Mouse (Mus musculus) intestine, embryonic 15.5 days (tissue): Measurements from ENCODE around the gene Spg7. TPM values are rescaled to one million over a fixed set of nuclear protein-coding genes. Genes with fewer than 3 reads are reported as not detected.

Source experiments
- ATAC-seq: fragments of 200-750 bp; cut with Nextera tagmentation; 2 replicates; pipeline ENCODE4 v1.8.0; 2017; ENCODE audit warnings: moderate TSS enrichment, moderate library complexity
- H3K27ac ChIP-seq: fragments of 300-500 bp; sonication (generic); 2 replicates; pipeline ENCODE4 v1.5.1; 2015; ENCODE audit warnings: mild to moderate bottlenecking, inconsistent platforms
- H3K27me3 ChIP-seq: fragments of 300-500 bp; sonication (generic); replicated peaks from 2 replicates; pipeline ENCODE4 v1.6.1; 2015; ENCODE audit warnings: inconsistent platforms
- H3K36me3 ChIP-seq: fragments of 300-500 bp; sonication (generic); 2 replicates; pipeline ENCODE4 v1.6.1; 2015; ENCODE audit warnings: inconsistent platforms
- H3K4me1 ChIP-seq: fragments of 300-500 bp; sonication (generic); replicated peaks from 2 replicates; pipeline ENCODE4 v1.6.1; 2015; ENCODE audit warnings: inconsistent platforms
- H3K4me2 ChIP-seq: fragments of 300-500 bp; sonication (generic); replicated peaks from 2 replicates; pipeline ENCODE4 v1.6.1; 2015; ENCODE audit warnings: mild to moderate bottlenecking, inconsistent platforms
- H3K4me3 ChIP-seq: fragments of 300-500 bp; sonication (generic); replicated peaks from 2 replicates; pipeline ENCODE4 v1.5.1; 2015; ENCODE audit warnings: inconsistent platforms
- H3K9ac ChIP-seq: fragments of 300-500 bp; sonication (generic); 2 replicates; pipeline ENCODE4 v1.6.1; 2015; ENCODE audit warnings: inconsistent platforms
- H3K9me3 ChIP-seq: fragments of 300-500 bp; sonication (generic); 2 replicates; pipeline ENCODE4 v1.6.1; 2016; ENCODE audit warnings: inconsistent platforms
- WGBS: fragments of 180-500 bp; shearing (Covaris S2); methylation state at CpG from one replicate; pipeline ENCODE4 v1.1.7; 2015; 5-methylcytosine and 5-hydroxymethylcytosine counted together
- polyA plus RNA-seq: library from polyadenylated mRNA; unstranded; fragments of >200 nt; fragmentation: Nextera tagmentation; extraction: Ambion mirVana; gene quantifications from 2 replicates; pipeline ENCODE4 v1.2.1, GENCODE M21; 2015

Spg7 gene
- polyA plus RNA-seq, 1 experiment from 2014 or later, result 52.5 TPM

DNA sequence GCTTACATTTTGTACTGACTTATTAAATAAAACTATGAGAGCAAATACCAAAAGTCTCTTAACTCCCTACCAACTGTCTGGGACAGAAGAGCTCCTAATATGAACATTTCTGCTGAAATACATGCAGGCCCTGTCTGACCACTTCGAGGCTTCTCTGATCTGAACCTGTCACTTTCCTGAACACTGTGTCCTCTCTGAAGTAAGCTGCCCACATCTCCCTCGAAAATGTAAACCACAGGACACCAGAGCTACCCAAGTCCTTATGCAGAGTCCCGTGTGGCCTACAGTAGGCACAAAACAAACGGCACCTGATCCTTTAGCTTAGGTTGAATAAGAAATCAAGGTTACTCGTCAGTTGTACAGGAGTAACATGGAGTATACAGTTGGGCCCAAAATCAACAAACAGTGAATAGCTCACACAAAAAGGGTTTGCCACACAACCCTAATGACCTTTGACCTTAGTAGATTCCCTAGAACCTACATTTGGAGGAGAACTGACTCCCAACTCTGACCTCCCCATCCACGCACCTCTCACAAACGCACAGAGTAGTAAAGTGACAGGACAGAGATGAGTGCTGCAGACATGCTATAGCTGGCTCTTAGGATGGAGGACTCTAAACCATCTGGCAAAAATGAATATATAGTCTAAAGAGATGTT lies 31.3 kb upstream of the Spg7 start:
- no peak overlapping the region for H3K4me3 ChIP-seq
- no peaks in the 10 kb centered on the region for H3K27me3 ChIP-seq
- WGBS, result 77% methylated on average over 7 of the region's 7 CpGs
- no peak overlapping the region for H3K9ac ChIP-seq
- peaks cover 22% of the 10 kb centered on the region; the same call in 1 of the 2 replicates for H3K4me1 ChIP-seq
- H3K9me3 ChIP-seq, result no peaks in the 10 kb centered on the region
- no peak for ATAC-seq
- H3K4me2 ChIP-seq, result no peak overlapping the region
- no peaks in the 10 kb centered on the region for H3K36me3 ChIP-seq
- H3K27ac ChIP-seq, result no peak overlapping the region

DNA sequence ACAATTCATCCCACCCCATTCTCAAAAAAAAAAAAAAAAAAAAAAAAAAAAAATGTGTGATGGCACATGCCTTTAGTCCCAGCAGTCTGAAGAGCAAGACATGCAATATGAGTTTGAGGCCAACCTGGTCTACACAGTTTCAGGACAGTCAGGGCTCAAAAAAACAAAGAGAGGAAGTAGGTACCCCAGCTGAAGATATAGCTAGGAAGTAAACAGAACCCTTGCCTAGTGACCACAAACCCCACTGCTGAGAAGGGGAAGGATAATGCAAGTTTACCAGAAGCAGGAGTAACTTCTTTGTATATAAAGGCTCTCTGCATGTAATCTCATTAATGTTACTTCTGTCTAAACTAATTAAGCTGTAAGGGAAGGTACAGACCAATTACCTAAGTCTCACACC lies 30.0 kb upstream of the Spg7 start:
- H3K4me2 ChIP-seq, result no peak overlapping the region
- no peak overlapping the region for H3K4me3 ChIP-seq
- no peaks in the 10 kb centered on the region for H3K27me3 ChIP-seq
- peaks cover 21% of the 10 kb centered on the region; the same call in 1 of the 2 replicates for H3K4me1 ChIP-seq
- no peaks in the 10 kb centered on the region for H3K9me3 ChIP-seq
- H3K27ac ChIP-seq, result no peak overlapping the region
- no peak overlapping the region for H3K9ac ChIP-seq
- no peak for ATAC-seq
- no peaks in the 10 kb centered on the region for H3K36me3 ChIP-seq

DNA sequence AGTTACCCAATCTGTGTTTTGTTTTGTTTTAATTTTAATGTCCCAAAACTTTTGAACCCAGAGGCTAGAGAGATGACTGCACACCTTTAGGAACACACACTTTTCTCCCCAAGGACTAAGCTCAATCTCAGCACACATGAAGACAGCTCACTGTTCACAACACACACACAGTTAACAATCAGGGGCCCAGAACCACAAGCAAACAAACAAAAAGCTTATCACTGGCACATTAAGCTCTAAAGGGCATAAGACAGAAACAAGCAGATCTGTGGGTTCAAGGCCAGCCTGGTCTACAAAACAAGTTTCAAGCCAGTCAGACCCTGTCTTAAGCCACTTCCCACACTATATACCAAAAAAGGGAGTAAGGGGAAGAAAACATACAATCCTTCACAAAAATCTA lies 29.3 kb upstream of the Spg7 start:
- Histone ChIP-seq H3K4me2 (no peak overlapping the region), H3K4me3 (no peak overlapping the region), H3K27me3 (no peaks in the 10 kb centered on the region), H3K4me1 (peaks cover 21% of the 10 kb centered on the region; the same call in 1 of the 2 replicates), H3K9me3 (no peaks in the 10 kb centered on the region), H3K9ac (no peak overlapping the region), H3K36me3 (no peaks in the 10 kb centered on the region), H3K27ac (no peak overlapping the region)
- ATAC-seq, result no peak

DNA sequence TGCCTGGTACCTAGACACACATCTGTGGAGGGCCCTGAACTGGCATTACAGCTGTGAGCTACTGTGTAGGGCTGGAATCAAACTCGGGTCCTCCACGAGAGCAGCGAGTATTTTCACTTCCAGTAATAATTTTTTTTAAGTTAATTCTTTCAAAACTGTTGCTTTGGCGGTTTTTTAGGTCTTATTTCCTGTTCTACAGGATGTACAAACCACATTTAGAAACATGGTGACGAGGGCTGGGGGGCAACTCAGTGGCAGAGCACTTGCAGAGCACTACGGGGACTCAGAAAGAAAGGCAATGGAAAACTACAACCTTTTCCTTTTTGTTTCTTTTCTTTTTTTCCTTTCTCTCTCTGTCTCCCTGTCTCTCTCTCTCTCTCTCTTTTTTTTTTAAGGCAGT lies 28.6 kb upstream of the Spg7 start:
- Histone ChIP-seq H3K36me3 (no peaks in the 10 kb centered on the region), H3K9ac (no peak overlapping the region), H3K27me3 (no peaks in the 10 kb centered on the region), H3K27ac (no peak overlapping the region), H3K4me1 (peaks cover 21% of the 10 kb centered on the region), H3K9me3 (no peaks in the 10 kb centered on the region), H3K4me2 (no peak overlapping the region), H3K4me3 (no peak overlapping the region)
- WGBS, result 74% methylated on average over 6 of the region's 6 CpGs
- no peak for ATAC-seq

- 34% methylated on average over 3 of the region's 3 CpGs for WGBS
- Histone ChIP-seq H3K4me2 (0 out of 2 replicates have a peak overlapping the region, but pooled peaks have one; percentile 0), H3K36me3 (no peaks in the 10 kb centered on the region), H3K9ac (no peak overlapping the region), H3K4me1 (peaks cover 25% of the 10 kb centered on the region), H3K9me3 (no peaks in the 10 kb centered on the region), H3K4me3 (no peak overlapping the region), H3K27ac (peak overlapping the region; percentile 51; the same call in 1 of the 2 replicates), H3K27me3 (no peaks in the 10 kb centered on the region)
- ATAC-seq, result peak; percentile 72
Measured at GRCm38 (mm10) chr8:123036956-123037355, 25.8 kb upstream of the Spg7 start.

DNA sequence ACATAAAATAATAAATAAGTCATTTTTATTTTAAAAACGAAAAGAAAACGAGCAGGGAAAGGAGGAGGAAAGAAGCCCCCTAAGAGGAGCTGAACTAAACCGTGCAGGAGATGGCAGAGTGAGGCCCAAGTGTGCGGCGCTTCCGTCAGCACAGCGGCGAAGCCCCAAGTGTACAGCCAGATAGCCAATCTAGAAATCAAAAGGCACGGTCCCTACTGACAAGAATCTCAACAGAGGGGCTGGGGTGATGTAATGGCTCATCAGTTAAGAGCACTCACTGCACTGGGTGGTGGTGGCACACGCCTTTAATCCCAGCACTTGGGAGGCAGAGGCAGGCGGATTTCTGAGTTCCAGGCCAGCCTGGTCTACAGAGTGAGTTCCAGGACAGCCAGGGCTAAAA lies 25.3 kb upstream of the Spg7 start:
- Histone ChIP-seq H3K27ac (peak overlapping the region; percentile 51; the same call in 1 of the 2 replicates), H3K27me3 (no peaks in the 10 kb centered on the region), H3K4me3 (no peak overlapping the region), H3K4me1 (peaks cover 25% of the 10 kb centered on the region), H3K9me3 (no peaks in the 10 kb centered on the region), H3K9ac (no peak overlapping the region), H3K36me3 (no peaks in the 10 kb centered on the region), H3K4me2 (0 out of 2 replicates have a peak overlapping the region, but pooled peaks have one; percentile 0)
- ATAC-seq, result no peak
- WGBS, result 70% methylated on average over 11 of the region's 11 CpGs

- 52% methylated on average over 2 of the region's 2 CpGs for WGBS
- Histone ChIP-seq H3K9me3 (no peaks in the 10 kb centered on the region), H3K9ac (no peak overlapping the region), H3K4me3 (no peak overlapping the region), H3K4me2 (no peak overlapping the region), H3K4me1 (peaks cover 27% of the 10 kb centered on the region), H3K36me3 (no peaks in the 10 kb centered on the region), H3K27me3 (no peaks in the 10 kb centered on the region), H3K27ac (no peak overlapping the region)
- no peak for ATAC-seq
Measured at GRCm38 (mm10) chr8:123038351-123038750, 24.4 kb upstream of the Spg7 start.

DNA sequence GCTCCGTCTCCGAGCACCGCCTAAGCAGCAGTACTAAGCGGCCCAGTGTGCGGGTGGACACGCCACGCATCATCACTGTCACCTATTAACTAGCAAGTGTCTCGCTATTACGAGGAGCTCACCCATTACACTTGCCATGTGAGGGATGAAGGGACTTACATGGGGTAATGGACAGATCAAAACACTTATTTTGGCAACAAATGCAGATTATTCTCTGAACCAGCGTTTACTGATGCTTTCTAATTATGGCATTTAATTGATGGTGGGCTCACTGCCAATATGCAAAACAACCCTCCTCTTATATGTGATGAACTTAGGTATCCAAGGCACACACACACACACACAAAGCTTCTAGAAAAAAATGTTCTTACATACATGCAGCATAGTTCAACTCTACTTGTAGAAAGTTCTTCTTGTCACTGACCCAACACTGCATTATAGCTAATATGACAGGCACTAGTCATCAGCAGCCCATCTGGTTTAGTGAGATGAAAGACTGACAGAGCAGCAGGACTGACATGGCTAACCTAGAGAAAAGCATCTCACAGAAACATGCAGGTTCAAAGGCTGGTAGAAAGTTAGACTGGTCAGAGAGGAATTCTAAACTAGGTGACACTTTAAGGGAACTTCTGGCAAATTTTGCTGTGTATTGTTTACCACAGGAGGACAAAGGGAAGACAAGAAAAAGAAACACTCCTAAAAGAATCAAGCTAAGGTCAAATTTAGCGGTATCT lies 23.2 kb upstream of the Spg7 start:
- WGBS, result 75% methylated on average over 11 of the region's 11 CpGs
- Histone ChIP-seq H3K27ac (no peak overlapping the region), H3K9me3 (no peaks in the 10 kb centered on the region), H3K9ac (no peak overlapping the region), H3K4me1 (peaks cover 20% of the 10 kb centered on the region), H3K4me3 (no peak overlapping the region), H3K36me3 (no peaks in the 10 kb centered on the region), H3K27me3 (no peaks in the 10 kb centered on the region), H3K4me2 (peak overlapping the region; percentile 63)
- ATAC-seq, result no peak

- H3K36me3 ChIP-seq, result no peaks in the 10 kb centered on the region
- peaks cover 16% of the 10 kb centered on the region for H3K4me1 ChIP-seq
- H3K27ac ChIP-seq, result no peak overlapping the region
- peak overlapping the region; percentile 100 for H3K4me3 ChIP-seq
- peak overlapping the region; percentile 63 for H3K4me2 ChIP-seq
- ATAC-seq, result no peak
- WGBS, result 14% methylated on average over 4 of the region's 4 CpGs
- H3K9me3 ChIP-seq, result no peaks in the 10 kb centered on the region
- no peak overlapping the region for H3K9ac ChIP-seq
- H3K27me3 ChIP-seq, result no peaks in the 10 kb centered on the region
Measured at GRCm38 (mm10) chr8:123040110-123040650, 22.6 kb upstream of the Spg7 start.

GRCm38 (mm10) chr8:123041008-123041773 lies 21.6 kb upstream of the Spg7 start:
- H3K9me3 ChIP-seq, result no peaks in the 10 kb centered on the region
- peak overlapping the region; percentile 100 for H3K9ac ChIP-seq
- ATAC-seq, result peak; percentile 1; the same call in 1 of the 2 replicates
- no peaks in the 10 kb centered on the region for H3K27me3 ChIP-seq
- peak overlapping the region; percentile 63 for H3K4me2 ChIP-seq
- H3K4me3 ChIP-seq, result peak overlapping the region; percentile 100
- H3K36me3 ChIP-seq, result no peaks in the 10 kb centered on the region
- peaks cover 15% of the 10 kb centered on the region for H3K4me1 ChIP-seq
- WGBS, result under 1% methylated on average over 70 of the region's 71 CpGs
- peak overlapping the region; percentile 97 for H3K27ac ChIP-seq

DNA sequence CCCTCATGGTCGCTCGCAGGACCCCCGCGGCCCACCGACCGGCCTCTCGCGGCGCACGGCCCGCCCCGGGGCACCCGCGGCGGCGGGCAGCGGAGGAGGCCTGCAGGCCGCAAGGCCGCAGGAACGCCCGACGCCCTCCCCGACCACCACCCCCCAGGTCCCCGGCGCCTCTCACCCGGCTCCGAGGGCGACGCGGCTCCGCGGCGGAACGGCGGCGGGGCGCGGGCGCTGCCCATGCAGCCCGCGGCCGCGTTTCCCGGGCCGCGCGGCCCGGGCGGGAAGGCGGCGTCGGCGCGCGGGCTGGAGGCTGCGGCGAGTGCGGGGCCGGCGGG lies 21.0 kb upstream of the Spg7 start:
- Histone ChIP-seq H3K4me3 (peak overlapping the region; percentile 100), H3K27me3 (no peaks in the 10 kb centered on the region), H3K27ac (peak overlapping the region; percentile 97), H3K4me2 (peak overlapping the region; percentile 63), H3K9me3 (no peaks in the 10 kb centered on the region), H3K36me3 (no peaks in the 10 kb centered on the region), H3K4me1 (peaks cover 14% of the 10 kb centered on the region), H3K9ac (peak overlapping the region; percentile 100)
- 1% methylated on average over 51 of the region's 60 CpGs for WGBS
- ATAC-seq, result peak; percentile 3; the same call in 1 of the 2 replicates
